Mouse (Mus musculus) thymus, adult 2 months (tissue): Measurements from ENCODE around the gene Rhov. TPM values are rescaled to one million over a fixed set of nuclear protein-coding genes. Genes with fewer than 3 reads are reported as not detected.
A peak's percentile ranks its signal among the peaks of the same experiment; 100 is the strongest.

Source experiments
- DNase-seq: peaks from one replicate; pipeline ENCODE4 v3.0.0; 2021
- H3K27ac ChIP-seq: fragments of 200-500 bp; 2 replicates; pipeline ENCODE4 v1.5.1; 2012; ENCODE audit warnings: low read length, control low read depth; ENCODE audit not compliant: control insufficient read depth, insufficient read depth
- H3K27me3 ChIP-seq: fragments of 200-500 bp; 2 replicates; pipeline ENCODE4 v1.6.1; 2012; ENCODE audit warnings: mild to moderate bottlenecking, low read length, moderate library complexity, mixed read lengths; ENCODE audit not compliant: control insufficient read depth, insufficient read depth
- H3K36me3 ChIP-seq: fragments of 200-500 bp; 2 replicates; pipeline ENCODE4 v1.6.1; 2012; ENCODE audit warnings: mild to moderate bottlenecking, low read length, moderate library complexity; ENCODE audit not compliant: control insufficient read depth, insufficient read depth
- H3K4me1 ChIP-seq: fragments of 200-500 bp; replicated peaks from 2 replicates; pipeline ENCODE4 v1.6.1; 2012; ENCODE audit warnings: low read length; ENCODE audit not compliant: control insufficient read depth, insufficient read depth
- H3K4me3 ChIP-seq: fragments of 200-500 bp; 2 replicates; pipeline ENCODE4 v1.5.1; 2012; ENCODE audit warnings: mild to moderate bottlenecking, low read length, control low read depth, moderate library complexity; ENCODE audit not compliant: control insufficient read depth, insufficient read depth
- CTCF ChIP-seq: fragments of 200-500 bp; IDR thresholded peaks from 2 replicates; pipeline ENCODE4 v1.5.1; 2012; ENCODE audit warnings: mild to moderate bottlenecking, control low read depth, low read length, moderate library complexity, borderline replicate concordance; ENCODE audit not compliant: control insufficient read depth, poor library complexity, insufficient read depth; ENCODE audit errors: extremely low read depth
- POLR2A ChIP-seq: fragments of 200-500 bp; IDR thresholded peaks from 2 replicates; pipeline ENCODE4 v1.6.1; 2012; ENCODE audit warnings: mild to moderate bottlenecking, low read length, control low read depth, moderate library complexity; ENCODE audit not compliant: control insufficient read depth, poor library complexity, insufficient read depth; ENCODE audit errors: extremely low read depth
- WGBS: fragments of 180-500 bp; shearing (Covaris S2); methylation state at CpG from one replicate; pipeline ENCODE4 v1.1.7; 2018; 5-methylcytosine and 5-hydroxymethylcytosine counted together
- polyA plus RNA-seq: library from polyadenylated mRNA; depleted of rRNA; stranded (reverse); fragments of >200 nt; gene quantifications from 2 replicates; pipeline ENCODE4 v1.2.3, GENCODE M21; 2012

Rhov gene
- polyA plus RNA-seq, 1 experiment, result 2.6 TPM

DNA sequence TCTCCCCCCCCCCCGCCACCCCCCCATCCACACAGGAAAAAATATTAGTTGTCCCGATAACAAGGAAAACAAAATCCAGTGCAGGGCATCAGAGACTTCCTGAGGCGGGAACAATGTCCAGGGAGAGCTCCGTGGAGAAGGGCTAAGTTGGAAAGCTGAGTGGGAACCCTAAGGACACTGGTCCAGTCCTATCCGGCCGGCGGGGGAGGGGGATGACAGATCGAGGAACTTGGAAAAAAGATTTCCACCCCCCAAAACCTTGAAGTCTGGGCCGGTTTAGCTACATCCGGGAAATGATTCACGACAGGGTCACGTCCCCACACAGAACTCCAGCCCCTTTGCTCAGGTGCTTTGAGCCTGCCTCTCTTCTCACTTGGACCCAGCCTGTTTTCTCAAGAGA is 40.5 kb upstream of the Rhov start:
- H3K27ac ChIP-seq, result no peak overlapping the region
- no peak for TF ChIP-seq CTCF
- no peak for TF ChIP-seq POLR2A
- 89% methylated on average over 12 of the region's 12 CpGs for WGBS
- H3K36me3 ChIP-seq, result no peaks in the 10 kb centered on the region
- no peaks in the 10 kb centered on the region for H3K27me3 ChIP-seq
- no peak overlapping the region for H3K4me3 ChIP-seq
- no peak for DNase-seq
- H3K4me1 ChIP-seq, result no peaks in the 10 kb centered on the region

DNA sequence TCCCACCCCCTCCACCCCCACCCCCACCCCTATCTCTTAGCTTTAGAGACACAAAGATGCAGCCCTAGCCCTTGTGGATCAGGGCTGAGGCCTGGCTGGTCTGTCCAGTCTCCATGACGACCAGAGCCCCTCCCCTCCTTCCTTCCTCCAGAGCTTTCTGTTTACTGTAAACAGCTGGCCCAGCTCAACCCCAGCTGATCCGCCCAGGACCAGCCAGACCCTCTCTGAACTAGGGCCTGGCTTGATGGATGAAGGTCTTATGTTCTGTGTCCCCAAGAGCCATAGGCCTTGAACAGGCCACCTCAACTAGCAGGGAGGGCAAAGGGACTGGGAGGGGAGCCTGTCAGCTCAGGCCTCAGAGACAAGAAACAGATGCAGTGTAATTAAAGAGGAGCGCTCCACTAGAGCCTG is 33.7 kb upstream of the Rhov start:
- peaks cover 16% of the 10 kb centered on the region for H3K4me1 ChIP-seq
- 79% methylated on average over 3 of the region's 3 CpGs for WGBS
- H3K4me3 ChIP-seq, result no peak overlapping the region
- no peaks in the 10 kb centered on the region for H3K27me3 ChIP-seq
- H3K27ac ChIP-seq, result no peak overlapping the region
- DNase-seq, result no peak
- H3K36me3 ChIP-seq, result no peaks in the 10 kb centered on the region
- no peak for TF ChIP-seq POLR2A
- TF ChIP-seq CTCF, result no peak

DNA sequence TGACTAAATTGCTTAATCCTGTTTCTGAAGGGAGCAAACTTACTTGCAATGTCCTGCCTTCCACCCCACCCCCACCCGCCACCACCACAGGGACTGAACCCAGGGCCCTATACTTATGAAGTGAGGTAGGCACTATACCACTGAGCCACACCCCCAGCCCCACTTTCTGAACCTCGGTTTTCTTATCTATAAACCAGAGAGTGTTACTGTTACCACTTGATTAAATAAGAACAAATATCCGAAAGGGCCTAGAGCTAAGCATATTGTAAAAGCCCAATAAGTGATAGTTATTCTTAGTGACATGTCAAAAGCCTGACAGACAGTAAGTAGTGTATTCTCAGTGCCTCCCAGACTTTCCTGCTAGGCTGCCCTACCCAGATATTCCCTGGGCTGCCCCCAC is 33.3 kb upstream of the Rhov start:
- WGBS, result 76% methylated on average over 3 of the region's 3 CpGs
- Histone ChIP-seq H3K4me1 (peaks cover 19% of the 10 kb centered on the region), H3K36me3 (no peaks in the 10 kb centered on the region), H3K4me3 (no peak overlapping the region), H3K27me3 (no peaks in the 10 kb centered on the region), H3K27ac (no peak overlapping the region)
- TF ChIP-seq CTCF, result no peak
- no peak for TF ChIP-seq POLR2A
- no peak for DNase-seq

DNA sequence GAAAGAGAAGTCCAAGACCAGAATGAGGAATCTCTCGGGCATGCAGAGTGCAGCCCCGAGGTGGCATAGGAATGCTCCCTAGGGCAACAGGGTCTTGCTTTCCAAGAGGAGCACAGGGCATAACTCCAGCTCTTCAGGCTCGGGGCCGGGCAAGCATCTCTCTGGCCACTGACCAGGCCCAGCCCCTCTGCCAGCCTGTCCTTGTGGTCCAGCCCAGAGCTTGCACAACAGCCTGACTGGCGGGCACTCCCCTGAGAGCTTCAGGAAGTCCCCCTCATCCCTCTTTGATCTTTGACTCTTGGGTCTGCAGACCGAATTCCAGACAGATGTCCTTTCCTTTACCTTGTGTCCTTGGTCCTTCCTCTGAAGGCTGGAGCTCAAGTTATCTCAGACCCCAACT is 31.8 kb upstream of the Rhov start:
- no peak for DNase-seq
- H3K4me1 ChIP-seq, result peaks cover 19% of the 10 kb centered on the region
- peaks cover 2% of the 10 kb centered on the region for H3K36me3 ChIP-seq
- no peaks in the 10 kb centered on the region for H3K27me3 ChIP-seq
- 87% methylated on average over 6 of the region's 6 CpGs for WGBS
- no peak overlapping the region for H3K4me3 ChIP-seq
- no peak overlapping the region for H3K27ac ChIP-seq
- TF ChIP-seq CTCF (no peak), POLR2A (no peak)

DNA sequence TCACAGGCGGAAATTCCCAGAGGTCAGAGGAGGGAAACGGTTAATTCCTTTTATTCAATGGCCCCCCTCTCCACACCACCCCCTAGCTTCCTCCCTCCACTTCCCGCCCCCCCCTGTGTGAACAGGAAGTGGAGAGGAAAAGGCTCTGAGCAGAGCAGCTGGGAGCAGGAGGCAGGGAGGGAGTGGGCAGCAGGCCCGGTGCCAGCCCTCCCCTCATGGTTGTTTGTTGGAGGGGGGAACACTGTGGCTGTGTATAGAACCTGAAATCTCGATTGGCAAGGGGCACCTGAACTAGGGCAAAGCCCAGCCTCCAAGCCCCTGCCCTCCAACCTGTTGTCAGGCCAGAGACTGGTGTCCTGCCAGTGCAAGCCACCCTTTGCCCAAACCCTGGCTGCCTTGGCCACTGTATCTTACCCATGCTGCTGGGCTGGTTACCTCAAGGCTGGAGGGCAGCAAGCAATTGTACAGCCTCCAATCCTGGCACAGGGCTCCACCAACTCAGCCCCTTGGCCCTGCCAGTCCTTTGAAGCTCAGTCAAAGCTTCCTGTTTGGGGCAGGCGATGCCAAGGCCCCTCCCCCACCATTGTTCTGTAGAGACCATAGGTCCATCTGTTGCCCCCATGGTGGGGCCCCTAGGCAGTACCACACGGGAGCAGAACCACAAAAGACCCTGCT is 29.9 kb upstream of the Rhov start:
- peak; percentile 67 for DNase-seq
- 16% methylated on average over 7 of the region's 7 CpGs for WGBS
- Histone ChIP-seq H3K36me3 (peaks cover 12% of the 10 kb centered on the region), H3K27ac (peak overlapping the region; percentile 18; the same call in 1 of the 2 replicates), H3K4me1 (peaks cover 19% of the 10 kb centered on the region), H3K4me3 (peak overlapping the region; percentile 0; the same call in 1 of the 2 replicates), H3K27me3 (no peaks in the 10 kb centered on the region)
- TF ChIP-seq POLR2A (no peak), CTCF (no peak)

DNA sequence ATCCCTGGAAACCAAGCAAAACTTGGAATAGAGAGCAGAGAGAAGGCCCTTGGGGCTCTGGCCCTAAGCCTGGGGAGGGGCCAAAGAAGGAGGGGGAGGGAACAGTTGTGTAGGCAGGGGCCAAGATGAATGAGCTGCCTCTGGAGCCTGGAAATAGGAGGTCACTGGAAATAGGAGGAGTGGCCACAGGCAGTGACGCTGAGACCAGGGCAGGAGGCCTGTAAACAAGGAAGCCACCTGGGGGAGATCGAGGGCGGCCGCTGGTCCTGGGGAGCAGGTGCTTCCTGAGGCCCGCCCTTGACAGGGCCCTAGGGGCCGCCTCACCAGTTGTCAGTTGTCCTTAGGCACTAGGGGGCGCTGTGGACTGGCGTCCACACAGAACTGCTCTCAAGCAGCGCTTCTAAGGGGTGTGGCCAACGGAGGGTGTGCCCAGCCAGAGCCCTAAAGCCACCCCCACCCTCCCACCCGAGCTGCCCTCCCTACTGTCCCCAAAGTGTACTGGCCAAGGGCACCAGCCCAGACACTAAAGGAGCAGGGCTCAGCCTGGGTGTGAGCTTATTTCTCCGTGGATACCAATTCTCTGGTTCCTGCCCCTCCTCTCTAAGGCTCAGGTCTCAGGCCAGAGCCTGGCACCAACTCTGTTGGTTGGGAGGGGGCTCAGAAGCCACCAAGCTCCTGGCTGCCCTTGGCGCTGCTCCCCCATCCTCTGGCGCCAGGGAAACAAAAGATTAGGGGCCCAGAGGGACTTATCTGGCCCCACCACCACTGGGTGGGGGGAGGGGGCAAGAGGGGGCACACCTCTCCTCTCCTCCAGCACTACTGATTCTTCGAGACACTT is 29.1 kb upstream of the Rhov start:
- WGBS, result 5% methylated on average over 15 of the region's 15 CpGs
- H3K27me3 ChIP-seq, result no peaks in the 10 kb centered on the region
- H3K4me1 ChIP-seq, result peaks cover 19% of the 10 kb centered on the region
- H3K4me3 ChIP-seq, result peak overlapping the region; percentile 16
- peak; percentile 86 for DNase-seq
- peaks cover 12% of the 10 kb centered on the region for H3K36me3 ChIP-seq
- TF ChIP-seq CTCF (peak; percentile 90), POLR2A (no peak)
- peak overlapping the region; percentile 50; the same call in 1 of the 2 replicates for H3K27ac ChIP-seq
